Mouse (Mus musculus): ENCODE data around the gene Uhrf1bp1. TPM values are rescaled to one million over a fixed set of nuclear protein-coding genes. Genes with fewer than 3 reads are reported as not detected.

Gene Uhrf1bp1
- total and polyA plus RNA-seq, 3 experiments = 23.1 to 43.6 TPM; not detected in 1

- TF ChIP-seq HCFC1 (IDR thresholded peaks at IDR 0.05; ENCODE audit: low read depth, low read length) (peak; percentile 34), ELF1 (IDR thresholded peaks at IDR 0.05; ENCODE audit: low read depth, low read length) (peak; percentile 47; the same call in 1 of the 2 replicates), CHD1 (IDR thresholded peaks at IDR 0.05; ENCODE audit: low read depth, low read length) (0 out of 2 replicates have a peak, but pooled peaks have one; percentile 69), RCOR1 (IDR thresholded peaks at IDR 0.05; ENCODE audit: low read depth, low read length) (no peak), TCF12 (IDR thresholded peaks at IDR 0.05; ENCODE audit: low read depth, low read length) (0 out of 2 replicates have a peak, but pooled peaks have one; percentile 11), MYB (IDR thresholded peaks at IDR 0.05; ENCODE audit: low read depth, low read length) (peak; percentile 56; the same call in 1 of the 2 replicates), NELFE (IDR thresholded peaks at IDR 0.05; ENCODE audit: low read depth, low read length) (peak; percentile 43; the same call in 1 of the 2 replicates), KAT2A (conservative IDR thresholded peaks at IDR 0.05; ENCODE audit: low read depth, low read length) (no peak), EP300 (IDR thresholded peaks at IDR 0.05; ENCODE audit: low read depth in 1 of 2, low read length in 2 of 2) (peak in 1 of 2 experiments; percentile 53; a peak in 3 of 4 replicates), TBP (IDR thresholded peaks at IDR 0.05; ENCODE audit: low read depth, low read length) (0 out of 2 replicates have a peak, but pooled peaks have one; percentile 36), ZKSCAN1 (IDR thresholded peaks at IDR 0.05; ENCODE audit: low read depth, low read length) (no peak), POLR2AphosphoS2 (IDR thresholded peaks at IDR 0.05; ENCODE audit: low read length) (no peak), MAZ (IDR thresholded peaks at IDR 0.05; ENCODE audit: low read depth, low read length) (0 out of 2 replicates have a peak, but pooled peaks have one; percentile 54), GATA1 (IDR thresholded peaks at IDR 0.05; ENCODE audit: low read depth, low read length) (peak; percentile 68)
- H3K36me3 ChIP-seq (ENCODE audit: control insufficient read depth in 1 of 2, insufficient read depth in 2 of 2, low read length in 2 of 2) = peaks cover 0 to 12% of the 10 kb centered on the region in 2 experiments; a peak in 2 of 4 replicates
- DNase-seq (ENCODE audit: low read depth, low spot score) = peak; percentile 81
- 0 out of 4 replicates have a peak, but pooled peaks cover 0 to 1% of the 10 kb centered on the region in 2 experiments for H3K27me3 ChIP-seq (ENCODE audit: control insufficient read depth in 1 of 2, insufficient read depth in 2 of 2, low read length in 2 of 2)
- H3K9me3 ChIP-seq (replicated peaks; ENCODE audit: insufficient read depth, low read length) = no peaks in the 10 kb centered on the region
- H3K79me2 ChIP-seq (ENCODE audit: control insufficient read depth, insufficient read depth, low read length, poor library complexity) = no peaks in the 10 kb centered on the region; the same call in 1 of the 2 replicates
- peak overlapping the region; percentile 57 for H3K9ac ChIP-seq (ENCODE audit: control insufficient read depth, low read depth, low read length, poor library complexity, severe bottlenecking)
- H3K4me3 ChIP-seq (ENCODE audit: control insufficient read depth in 1 of 2, insufficient read depth in 1 of 2, low read depth in 2 of 2, low read length in 2 of 2) = peak overlapping the region; percentile 50 to 72
- peak overlapping the region; percentile 86 for H3K27ac ChIP-seq (ENCODE audit: control insufficient read depth, low read depth, low read length)
- peaks cover 9 to 13% of the 10 kb centered on the region in 2 experiments for H3K4me1 ChIP-seq (ENCODE audit: control insufficient read depth in 1 of 2, insufficient read depth in 2 of 2, low read length in 2 of 2)
These were observed 30.7 kb upstream of the Uhrf1bp1 start for GRCm38 (mm10) chr17:27825539-27825938.

GRCm38 (mm10) chr17:27825984-27826905 lies 30.0 kb upstream of the Uhrf1bp1 start:
- peak; percentile 76 for TF ChIP-seq MXI1 (IDR thresholded peaks at IDR 0.05; ENCODE audit: low read depth, low read length)
- peak; percentile 65 for TF ChIP-seq SIN3A (IDR thresholded peaks at IDR 0.05; ENCODE audit: low read length)
- no peak for TF ChIP-seq ETS1 (IDR thresholded peaks at IDR 0.05; ENCODE audit: low read depth, low read length)
- TF ChIP-seq TBP (IDR thresholded peaks at IDR 0.05; ENCODE audit: low read depth, low read length) = no peak
- TF ChIP-seq ELF1 (IDR thresholded peaks at IDR 0.05; ENCODE audit: low read depth, low read length) = 0 out of 2 replicates have a peak, but pooled peaks have one; percentile 11
- no peak for TF ChIP-seq ZKSCAN1 (IDR thresholded peaks at IDR 0.05; ENCODE audit: low read depth, low read length)
- 0 out of 2 replicates have a peak, but pooled peaks have one; percentile 1 for TF ChIP-seq NELFE (IDR thresholded peaks at IDR 0.05; ENCODE audit: low read depth, low read length)
- TF ChIP-seq CTCF (IDR thresholded peaks at IDR 0.05 in 2 of 3, conservative IDR thresholded peaks at IDR 0.05 in 1 of 3; ENCODE audit: control insufficient read depth in 1 of 3, insufficient read depth in 1 of 3, low read depth in 2 of 3, low read length in 3 of 3, poor library complexity in 1 of 3, severe bottlenecking in 1 of 3) = no peak; a peak in 1 of 6 replicates
- TF ChIP-seq MAZ (IDR thresholded peaks at IDR 0.05; ENCODE audit: low read depth, low read length) = peak; percentile 59
- TF ChIP-seq RAD21 (IDR thresholded peaks at IDR 0.05; ENCODE audit: low read depth, low read length) = no peak
- no peak for TF ChIP-seq ZMIZ1 (IDR thresholded peaks at IDR 0.05; ENCODE audit: low read depth, low read length)
- TF ChIP-seq HCFC1 (IDR thresholded peaks at IDR 0.05; ENCODE audit: low read depth, low read length) = peak; percentile 40; the same call in 1 of the 2 replicates
- 0 out of 2 replicates have a peak, but pooled peaks have one; percentile 17 for TF ChIP-seq MYC (IDR thresholded peaks at IDR 0.05; ENCODE audit: low read depth, low read length)
- Histone ChIP-seq H3K9me3 (replicated peaks; ENCODE audit: insufficient read depth, low read length) (no peaks in the 10 kb centered on the region), H3K4me3 (ENCODE audit: control insufficient read depth in 1 of 2, insufficient read depth in 1 of 2, low read depth in 2 of 2, low read length in 2 of 2) (peak overlapping the region; percentile 65 to 72), H3K4me1 (ENCODE audit: control insufficient read depth in 1 of 2, insufficient read depth in 2 of 2, low read length in 2 of 2) (peaks cover 9 to 13% of the 10 kb centered on the region in 2 experiments), H3K27me3 (ENCODE audit: control insufficient read depth in 1 of 2, insufficient read depth in 2 of 2, low read length in 2 of 2) (0 out of 4 replicates have a peak, but pooled peaks cover 0 to 1% of the 10 kb centered on the region in 2 experiments), H3K27ac (ENCODE audit: control insufficient read depth, low read depth, low read length) (peak overlapping the region; percentile 86), H3K9ac (ENCODE audit: control insufficient read depth, low read depth, low read length, poor library complexity, severe bottlenecking) (peak overlapping the region; percentile 39), H3K36me3 (ENCODE audit: control insufficient read depth in 1 of 2, insufficient read depth in 2 of 2, low read length in 2 of 2) (peaks cover 0 to 12% of the 10 kb centered on the region in 2 experiments; a peak in 2 of 4 replicates), H3K79me2 (ENCODE audit: control insufficient read depth, insufficient read depth, low read length, poor library complexity) (no peaks in the 10 kb centered on the region)
- peak; percentile 89 for DNase-seq (ENCODE audit: low read depth, low spot score)

All from MEL (cell line).